In the genomic region with DNA sequence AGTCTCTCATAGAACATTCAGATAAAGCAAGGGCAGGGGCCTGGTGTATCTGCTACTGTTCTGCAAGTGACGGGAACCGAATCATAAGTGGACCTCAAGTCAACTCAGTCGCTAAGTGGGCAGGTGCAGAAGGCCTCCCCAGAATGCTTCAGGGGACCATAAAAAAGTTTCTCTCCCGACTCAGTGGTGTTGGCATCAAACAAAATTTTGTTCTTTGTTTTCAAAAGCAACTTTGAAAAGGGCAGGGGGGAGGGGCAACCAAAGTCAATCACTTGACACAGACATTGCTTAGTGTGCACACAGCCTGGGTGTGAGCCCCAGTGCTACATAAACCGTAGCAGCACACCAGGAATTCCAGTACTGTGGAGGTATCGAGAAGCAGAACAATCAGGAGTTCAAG, we compare ENCODE assay signal across 12 mouse cellular contexts.
"Had no signal": no experiment of that assay in that cellular context is flagged by ENCODE, and none has a peak within 500 bp of the region (broad histone marks: within the 10 kb centered on the region; RNA-seq: fewer than 3 reads in every experiment).

No protein-coding gene starts in this region.

- H3K4me1 ChIP-seq: limb, embryonic 12.5 days; liver, embryonic 13.5 days; midbrain, embryonic 13.5 days; neural tube, embryonic 15.5 days; stomach, embryonic 15.5 days had no signal

- H3K27ac ChIP-seq: kidney, postnatal 0 days; layer of hippocampus, adult 2 months; limb, embryonic 12.5 days; liver, embryonic 13.5 days; midbrain, embryonic 13.5 days; neural tube, embryonic 15.5 days; stomach, embryonic 15.5 days had no signal

- H3K4me3 ChIP-seq: layer of hippocampus, adult 2 months; limb, embryonic 12.5 days; liver, embryonic 13.5 days; midbrain, embryonic 13.5 days; neural tube, embryonic 15.5 days; stomach, embryonic 15.5 days had no signal

- DNase-seq: kidney, adult 11 months; kidney, adult 9 months; kidney, postnatal 4 days; liver; liver, embryonic 13.5 days; liver, postnatal 0 days had no signal

- ATAC-seq: liver, postnatal 0 days; midbrain, embryonic 13.5 days had no signal
